Mouse (Mus musculus): Measurements from ENCODE around the gene Bloc1s5.
A peak's percentile ranks its signal among the peaks of the same experiment; 100 is the strongest.
"Not testable (repeated sequence)": the region's sequence is repeated elsewhere in the genome, so short reads cannot be mapped to it uniquely, and the experiment has no call there.

The Bloc1s5 gene

GRCm38 (mm10) chr13:38618001-38618630 is 16.8 kb downstream of the Bloc1s5 start:
- DNase-seq (ENCODE audit: low spot score) = not testable (repeated sequence)

- no peak for DNase-seq (ENCODE audit: low spot score)
These were observed 18.0 kb downstream of the Bloc1s5 start for GRCm38 (mm10) chr13:38616887-38617286.

GRCm38 (mm10) chr13:38615656-38616055 is 19.3 kb downstream of the Bloc1s5 start:
- no peak for DNase-seq (ENCODE audit: low spot score)

GRCm38 (mm10) chr13:38614298-38614697 is 20.6 kb downstream of the Bloc1s5 start:
- DNase-seq (ENCODE audit: low spot score) = no peak

GRCm38 (mm10) chr13:38613583-38613982 is 21.3 kb downstream of the Bloc1s5 start:
- DNase-seq (ENCODE audit: low spot score) = no peak

GRCm38 (mm10) chr13:38612608-38613007 is 22.3 kb downstream of the Bloc1s5 start:
- DNase-seq (ENCODE audit: low spot score) = no peak

- DNase-seq (ENCODE audit: low spot score) = no peak
These were observed 22.7 kb downstream of the Bloc1s5 start for GRCm38 (mm10) chr13:38612179-38612578.

- no peak for DNase-seq (ENCODE audit: low spot score)
These were observed 24.6 kb downstream of the Bloc1s5 start for GRCm38 (mm10) chr13:38610336-38610735.

- DNase-seq (ENCODE audit: low spot score) = no peak
These were observed 27.8 kb downstream of the Bloc1s5 start for GRCm38 (mm10) chr13:38607130-38607529.

GRCm38 (mm10) chr13:38605353-38605752 is 29.6 kb downstream of the Bloc1s5 start:
- DNase-seq (ENCODE audit: low spot score) = no peak

- DNase-seq (ENCODE audit: low spot score) = no peak
These were observed 31.9 kb downstream of the Bloc1s5 start for GRCm38 (mm10) chr13:38602966-38603365.

- no peak for DNase-seq (ENCODE audit: low spot score)
These were observed 32.6 kb downstream of the Bloc1s5 start for GRCm38 (mm10) chr13:38602243-38602832.

GRCm38 (mm10) chr13:38600811-38601210 is 34.1 kb downstream of the Bloc1s5 start:
- DNase-seq (ENCODE audit: low spot score) = no peak

- DNase-seq (ENCODE audit: low spot score) = no peak
These were observed 37.8 kb downstream of the Bloc1s5 start for GRCm38 (mm10) chr13:38597076-38597475.

- DNase-seq (ENCODE audit: low spot score) = no peak
These were observed 38.4 kb downstream of the Bloc1s5 start for GRCm38 (mm10) chr13:38596461-38596860.

- peak; percentile 18 for DNase-seq (ENCODE audit: low spot score)
These were observed 41.8 kb downstream of the Bloc1s5 start for GRCm38 (mm10) chr13:38593114-38593513.

- DNase-seq (ENCODE audit: low spot score) = no peak
These were observed 47.6 kb downstream of the Bloc1s5 start for GRCm38 (mm10) chr13:38587350-38587749.

- no peak for DNase-seq (ENCODE audit: low spot score)
These were observed 48.5 kb downstream of the Bloc1s5 start for GRCm38 (mm10) chr13:38586451-38586850.

GRCm38 (mm10) chr13:38582768-38583167 is 52.1 kb downstream of the Bloc1s5 start:
- no peak for DNase-seq (ENCODE audit: low spot score)

GRCm38 (mm10) chr13:38580601-38581457 is 54.1 kb downstream of the Bloc1s5 start:
- DNase-seq (ENCODE audit: low spot score) = peak; percentile 73

GRCm38 (mm10) chr13:38579971-38580600 is 54.8 kb downstream of the Bloc1s5 start:
- no peak for DNase-seq (ENCODE audit: low spot score)

GRCm38 (mm10) chr13:38574668-38575067 is 60.2 kb downstream of the Bloc1s5 start:
- no peak for DNase-seq (ENCODE audit: low spot score)
